Mouse (Mus musculus): ENCODE data around the gene S1pr2. TPM values are rescaled to one million over a fixed set of nuclear protein-coding genes. Genes with fewer than 3 reads are reported as not detected.

S1pr2 gene
- polyA plus RNA-seq, 1 experiment from 2014 or later = 40.1 TPM

GRCm38 (mm10) chr9:20997065-20997464, 20.5 kb upstream of the S1pr2 start:
- WGBS = 82% methylated on average over 8 of the region's 8 CpGs
- H3K27ac ChIP-seq = no peak overlapping the region
- ATAC-seq (ENCODE audit: insufficient read depth, low FRiP score, low read depth) = no peak
- H3K4me1 ChIP-seq = 0 out of 2 replicates have a peak, but pooled peaks cover 7% of the 10 kb centered on the region
- no peaks in the 10 kb centered on the region for H3K27me3 ChIP-seq (replicated peaks)
- H3K4me3 ChIP-seq (replicated peaks) = no peak overlapping the region
- no peaks in the 10 kb centered on the region for H3K9me3 ChIP-seq
- no peak overlapping the region for H3K9ac ChIP-seq
- H3K4me2 ChIP-seq = no peak overlapping the region
- H3K36me3 ChIP-seq = no peaks in the 10 kb centered on the region

DNA sequence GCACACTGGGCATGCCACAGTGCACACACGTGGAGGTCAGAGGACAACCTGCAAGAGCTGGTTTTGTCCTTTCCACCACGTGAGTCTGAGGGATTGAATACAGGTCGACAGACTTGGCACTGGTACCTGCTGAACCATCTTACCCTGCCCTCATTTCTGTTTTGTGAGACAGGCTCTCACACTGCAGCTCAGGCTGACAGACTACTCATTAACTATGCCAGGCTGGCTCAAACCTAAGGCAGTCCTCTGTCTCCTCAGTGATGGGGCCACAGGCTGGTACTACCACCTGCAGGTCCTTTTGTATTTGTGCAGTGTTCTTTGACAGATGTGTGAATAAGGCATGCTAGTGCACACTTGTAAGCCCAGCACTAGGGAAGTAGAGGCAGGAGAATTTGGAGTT, 18.5 kb upstream of the S1pr2 start:
- no peak overlapping the region for H3K27ac ChIP-seq
- H3K4me1 ChIP-seq = 0 out of 2 replicates have a peak, but pooled peaks cover 12% of the 10 kb centered on the region
- ATAC-seq (ENCODE audit: insufficient read depth, low FRiP score, low read depth) = no peak
- H3K36me3 ChIP-seq = no peaks in the 10 kb centered on the region
- H3K9ac ChIP-seq = no peak overlapping the region
- no peaks in the 10 kb centered on the region for H3K27me3 ChIP-seq (replicated peaks)
- WGBS = 68% methylated on average over 3 of the region's 3 CpGs
- no peaks in the 10 kb centered on the region for H3K9me3 ChIP-seq
- H3K4me3 ChIP-seq (replicated peaks) = no peak overlapping the region
- no peak overlapping the region for H3K4me2 ChIP-seq

GRCm38 (mm10) chr9:20993165-20993898, 16.8 kb upstream of the S1pr2 start:
- 34% methylated on average over 5 of the region's 5 CpGs for WGBS
- Histone ChIP-seq H3K27ac (peak overlapping the region; percentile 57), H3K9me3 (no peaks in the 10 kb centered on the region), H3K9ac (no peak overlapping the region), H3K4me3 (replicated peaks) (no peak overlapping the region), H3K36me3 (no peaks in the 10 kb centered on the region), H3K27me3 (replicated peaks) (no peaks in the 10 kb centered on the region), H3K4me1 (0 out of 2 replicates have a peak, but pooled peaks cover 12% of the 10 kb centered on the region), H3K4me2 (0 out of 2 replicates have a peak overlapping the region, but pooled peaks have one; percentile 0)
- ATAC-seq (ENCODE audit: insufficient read depth, low FRiP score, low read depth) = peak; percentile 63; the same call in 1 of the 2 replicates

DNA sequence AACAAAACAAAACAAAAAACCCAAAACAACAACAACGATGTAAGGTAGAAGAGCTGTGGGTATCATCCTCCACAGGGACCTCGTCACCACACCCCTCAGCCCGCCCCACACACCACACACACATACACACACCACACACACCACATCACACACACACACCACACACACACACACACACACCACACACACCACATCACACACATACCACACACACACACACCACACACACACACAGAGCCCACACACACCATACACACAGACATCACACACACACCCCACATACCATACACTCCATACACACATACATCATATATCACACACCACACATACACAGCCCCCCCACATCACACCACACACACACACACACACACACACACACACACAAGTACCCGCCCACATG, 15.0 kb upstream of the S1pr2 start:
- no peak for ATAC-seq (ENCODE audit: insufficient read depth, low FRiP score, low read depth)
- Histone ChIP-seq H3K4me2 (no peak overlapping the region), H3K36me3 (no peaks in the 10 kb centered on the region), H3K27ac (no peak overlapping the region), H3K4me3 (replicated peaks) (no peak overlapping the region), H3K9ac (no peak overlapping the region), H3K4me1 (0 out of 2 replicates have a peak, but pooled peaks cover 19% of the 10 kb centered on the region), H3K9me3 (no peaks in the 10 kb centered on the region), H3K27me3 (replicated peaks) (no peaks in the 10 kb centered on the region)
- WGBS = 86% methylated on average over 4 of the region's 4 CpGs

DNA sequence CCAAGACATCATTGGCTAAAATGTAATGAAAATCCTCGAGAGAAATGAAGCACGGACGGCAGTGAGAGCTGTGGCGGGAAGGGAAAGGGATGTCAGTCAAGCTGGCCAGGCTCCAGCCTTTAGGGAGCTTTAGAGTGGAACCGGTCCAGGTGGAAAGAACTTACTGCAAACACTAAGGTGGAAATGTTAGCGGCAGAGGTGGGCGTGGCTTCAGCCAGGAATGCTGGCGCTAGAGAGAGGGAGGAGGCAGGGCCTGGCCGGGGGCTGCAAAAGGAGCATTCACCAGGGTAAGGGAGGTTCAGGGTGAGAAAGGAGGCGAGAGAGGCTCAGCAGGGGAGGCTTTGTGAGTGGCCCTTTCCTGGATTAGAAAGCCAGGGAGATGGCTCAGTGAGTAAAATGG, 14.3 kb upstream of the S1pr2 start:
- H3K27me3 ChIP-seq (replicated peaks) = no peaks in the 10 kb centered on the region
- WGBS = 5% methylated on average over 10 of the region's 10 CpGs
- H3K9ac ChIP-seq = no peak overlapping the region
- 0 out of 2 replicates have a peak, but pooled peaks cover 19% of the 10 kb centered on the region for H3K4me1 ChIP-seq
- H3K9me3 ChIP-seq = no peaks in the 10 kb centered on the region
- ATAC-seq (ENCODE audit: insufficient read depth, low FRiP score, low read depth) = no peak
- H3K4me3 ChIP-seq (replicated peaks) = no peak overlapping the region
- 0 out of 2 replicates have a peak overlapping the region, but pooled peaks have one; percentile 6 for H3K27ac ChIP-seq
- no peak overlapping the region for H3K4me2 ChIP-seq
- H3K36me3 ChIP-seq = no peaks in the 10 kb centered on the region

DNA sequence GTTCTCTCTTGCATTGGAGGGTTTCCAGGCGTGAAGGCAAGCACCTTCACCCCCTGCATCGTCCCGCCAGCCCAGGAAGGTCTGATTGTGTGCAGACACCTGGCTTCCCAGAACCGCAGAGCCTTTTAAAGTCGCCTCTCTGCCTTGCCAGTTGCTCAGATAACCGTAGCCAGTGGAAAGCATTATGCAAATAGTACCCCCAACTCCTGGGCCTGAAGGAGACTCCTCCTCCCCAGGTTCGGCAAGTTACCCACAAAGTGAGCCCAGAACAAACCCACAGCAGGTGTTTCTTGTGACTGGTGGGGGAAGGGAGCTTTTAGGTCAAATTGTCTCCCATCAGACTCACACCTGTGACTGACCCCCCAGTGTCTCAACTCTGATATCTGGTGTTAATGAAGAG, 11.4 kb upstream of the S1pr2 start:
- H3K9ac ChIP-seq = no peak overlapping the region
- H3K4me3 ChIP-seq (replicated peaks) = no peak overlapping the region
- no peaks in the 10 kb centered on the region for H3K9me3 ChIP-seq
- H3K36me3 ChIP-seq = no peaks in the 10 kb centered on the region
- H3K27ac ChIP-seq = peak overlapping the region; percentile 88
- ATAC-seq (ENCODE audit: insufficient read depth, low FRiP score, low read depth) = 0 out of 2 replicates have a peak, but pooled peaks have one; percentile 12
- WGBS = 28% methylated on average over 7 of the region's 7 CpGs
- no peaks in the 10 kb centered on the region for H3K27me3 ChIP-seq (replicated peaks)
- no peak overlapping the region for H3K4me2 ChIP-seq
- 0 out of 2 replicates have a peak, but pooled peaks cover 17% of the 10 kb centered on the region for H3K4me1 ChIP-seq

- 41% methylated on average over 15 of the region's 15 CpGs for WGBS
- ATAC-seq (ENCODE audit: insufficient read depth, low FRiP score, low read depth) = peak; percentile 81
- Histone ChIP-seq H3K4me2 (no peak overlapping the region), H3K27me3 (replicated peaks) (no peaks in the 10 kb centered on the region), H3K4me1 (0 out of 2 replicates have a peak, but pooled peaks cover 14% of the 10 kb centered on the region), H3K36me3 (no peaks in the 10 kb centered on the region), H3K4me3 (replicated peaks) (no peak overlapping the region), H3K27ac (peak overlapping the region; percentile 88), H3K9me3 (no peaks in the 10 kb centered on the region), H3K9ac (no peak overlapping the region)
Measured at GRCm38 (mm10) chr9:20986952-20987686, 10.5 kb upstream of the S1pr2 start.

DNA sequence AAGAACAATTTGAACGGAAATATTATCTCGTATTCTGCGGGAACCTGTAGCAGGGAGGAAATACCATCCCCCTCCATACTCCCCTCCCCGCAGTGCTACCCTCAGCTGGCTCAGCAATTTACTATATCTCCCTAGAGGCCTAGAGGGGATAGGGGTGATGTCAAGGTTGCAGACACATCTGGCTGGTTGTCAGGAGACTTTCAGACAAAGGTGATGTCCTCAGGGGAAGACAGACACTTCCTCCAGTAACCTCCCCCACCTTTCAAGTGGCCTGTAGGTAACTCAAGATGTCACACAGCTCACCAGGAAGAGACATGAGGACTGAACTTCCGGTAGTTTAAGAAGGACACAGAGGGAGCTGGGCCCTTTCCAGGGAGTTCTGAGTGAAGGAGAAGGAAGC, 6.6 kb upstream of the S1pr2 start:
- H3K27me3 ChIP-seq (replicated peaks) = no peaks in the 10 kb centered on the region
- no peak overlapping the region for H3K27ac ChIP-seq
- H3K4me1 ChIP-seq = 0 out of 2 replicates have a peak, but pooled peaks cover 14% of the 10 kb centered on the region
- WGBS = 33% methylated on average over 5 of the region's 5 CpGs
- no peak for ATAC-seq (ENCODE audit: insufficient read depth, low FRiP score, low read depth)
- H3K9ac ChIP-seq = no peak overlapping the region
- H3K4me2 ChIP-seq = no peak overlapping the region
- H3K9me3 ChIP-seq = no peaks in the 10 kb centered on the region
- H3K36me3 ChIP-seq = no peaks in the 10 kb centered on the region
- no peak overlapping the region for H3K4me3 ChIP-seq (replicated peaks)

DNA sequence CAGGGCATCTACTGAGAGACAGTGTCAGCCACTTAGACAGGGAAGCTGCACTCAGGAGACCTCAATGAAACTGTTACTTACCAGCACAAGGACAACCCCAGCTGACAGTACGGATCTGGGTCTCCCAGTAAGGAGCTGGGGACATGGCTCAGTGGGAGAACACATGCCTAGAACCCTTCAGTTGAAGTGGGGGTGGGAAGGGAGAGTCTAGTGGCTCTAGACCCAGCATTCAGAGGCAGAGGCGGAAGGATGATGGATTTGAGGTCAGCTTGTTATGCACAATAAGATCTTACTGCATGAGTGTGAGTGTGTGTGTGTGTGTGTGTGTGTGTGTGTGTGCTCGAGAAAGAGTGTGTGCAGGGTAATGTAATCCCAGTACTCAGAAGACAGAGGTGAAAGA, 5.6 kb upstream of the S1pr2 start:
- H3K27me3 ChIP-seq (replicated peaks) = no peaks in the 10 kb centered on the region
- no peak for ATAC-seq (ENCODE audit: insufficient read depth, low FRiP score, low read depth)
- no peak overlapping the region for H3K9ac ChIP-seq
- 0 out of 2 replicates have a peak, but pooled peaks cover 8% of the 10 kb centered on the region for H3K4me1 ChIP-seq
- H3K9me3 ChIP-seq = no peaks in the 10 kb centered on the region
- no peaks in the 10 kb centered on the region for H3K36me3 ChIP-seq
- no peak overlapping the region for H3K27ac ChIP-seq
- no peak overlapping the region for H3K4me3 ChIP-seq (replicated peaks)
- 62% methylated on average over 3 of the region's 3 CpGs for WGBS
- no peak overlapping the region for H3K4me2 ChIP-seq

GRCm38 (mm10) chr9:20979769-20980168, 3.2 kb upstream of the S1pr2 start:
- Histone ChIP-seq H3K27ac (no peak overlapping the region), H3K4me2 (no peak overlapping the region), H3K27me3 (replicated peaks) (no peaks in the 10 kb centered on the region), H3K36me3 (no peaks in the 10 kb centered on the region), H3K9ac (no peak overlapping the region), H3K9me3 (no peaks in the 10 kb centered on the region), H3K4me3 (replicated peaks) (no peak overlapping the region), H3K4me1 (peaks cover 22% of the 10 kb centered on the region)
- ATAC-seq (ENCODE audit: insufficient read depth, low FRiP score, low read depth) = no peak
- 80% methylated on average over 7 of the region's 7 CpGs for WGBS

DNA sequence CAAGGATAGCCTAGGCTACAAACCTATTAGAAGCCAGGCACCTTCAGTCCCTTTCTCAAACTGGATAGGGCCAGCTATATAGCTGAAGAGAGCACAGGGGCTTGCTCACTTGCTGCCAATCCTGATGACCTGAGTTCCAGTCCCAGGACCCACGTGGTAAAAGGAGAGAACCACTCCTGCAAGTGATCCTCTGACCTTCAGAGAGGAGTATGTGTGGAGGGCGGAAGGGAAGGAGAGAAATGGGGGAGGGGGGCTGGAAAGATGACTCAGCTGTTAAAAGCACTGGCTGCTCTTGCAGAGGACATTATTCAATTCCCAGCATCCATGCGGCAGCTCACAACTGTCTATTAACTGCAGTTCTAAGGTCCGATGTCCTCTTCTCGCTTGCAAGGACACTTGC, 2.6 kb upstream of the S1pr2 start:
- no peak overlapping the region for H3K4me3 ChIP-seq (replicated peaks)
- H3K36me3 ChIP-seq = no peaks in the 10 kb centered on the region
- no peaks in the 10 kb centered on the region for H3K27me3 ChIP-seq (replicated peaks)
- no peak overlapping the region for H3K4me2 ChIP-seq
- H3K9ac ChIP-seq = no peak overlapping the region
- no peaks in the 10 kb centered on the region for H3K9me3 ChIP-seq
- ATAC-seq (ENCODE audit: insufficient read depth, low FRiP score, low read depth) = no peak
- peaks cover 27% of the 10 kb centered on the region for H3K4me1 ChIP-seq
- WGBS = 48% methylated on average over 5 of the region's 5 CpGs
- peak overlapping the region; percentile 63 for H3K27ac ChIP-seq

All from stomach, embryonic 15.5 days (tissue).